Mouse (Mus musculus) ES-E14 (cell line): ENCODE results near the gene Rdh12. TPM values are rescaled to one million over a fixed set of nuclear protein-coding genes. Genes with fewer than 3 reads are reported as not detected.

Experiments used
- DNase-seq: peaks from one replicate; pipeline ENCODE4 v3.0.0-alpha.2; 2013; ENCODE audit warnings: low read depth, low spot score
- H3K27ac ChIP-seq: 2 replicates; pipeline ENCODE4 v1.5.1; 2012; ENCODE audit warnings: low read depth, mild to moderate bottlenecking, low read length, moderate library complexity, mixed read lengths; ENCODE audit not compliant: poor library complexity, insufficient read depth, severe bottlenecking
- H3K36me3 ChIP-seq: 2 replicates; pipeline ENCODE4 v1.6.1; 2012; ENCODE audit warnings: mild to moderate bottlenecking, low read length, moderate library complexity, mixed read lengths; ENCODE audit not compliant: control insufficient read depth, poor library complexity, insufficient read depth, severe bottlenecking
- H3K4me1 ChIP-seq, 2 experiments: fragments of 150-350 bp in 1 of 2; sonication (generic) in 1 of 2; 2 replicates each; pipeline ENCODE4 v1.6.1; 2012; ENCODE audit warnings: low read length in 2 of 2, mild to moderate bottlenecking in 1 of 2, mixed read lengths in 1 of 2; ENCODE audit not compliant: control insufficient read depth in 2 of 2, insufficient read depth in 2 of 2, poor library complexity in 1 of 2
- H3K4me3 ChIP-seq, 2 experiments: fragments of 150-350 bp in 1 of 2; sonication (generic) in 1 of 2; 2 replicates each; pipeline ENCODE4 v1.5.1; 2012; ENCODE audit warnings: low read length in 2 of 2, low read depth in 1 of 2, mild to moderate bottlenecking in 1 of 2, mixed read lengths in 1 of 2; ENCODE audit not compliant: insufficient read depth in 1 of 2, poor library complexity in 1 of 2, severe bottlenecking in 1 of 2
- H3K9ac ChIP-seq: 2 replicates; pipeline ENCODE4 v1.6.1; 2012; ENCODE audit warnings: low read depth, mild to moderate bottlenecking, low read length, mixed read lengths; ENCODE audit not compliant: poor library complexity, insufficient read depth, severe bottlenecking
- H3K9me3 ChIP-seq: fragments of 150-350 bp; sonication (generic); 2 replicates; pipeline ENCODE4 v1.6.1; 2012; ENCODE audit warnings: low read depth, mild to moderate bottlenecking, low read length; ENCODE audit not compliant: control insufficient read depth, insufficient read depth
- CHD2 ChIP-seq: IDR thresholded peaks from 2 replicates; pipeline ENCODE4 v1.6.1; 2014; ENCODE audit warnings: mild to moderate bottlenecking, low read depth, low read length, inconsistent platforms
- HCFC1 ChIP-seq: IDR thresholded peaks from 2 replicates; pipeline ENCODE4 v1.6.1; 2012; ENCODE audit warnings: low read length, inconsistent platforms, borderline replicate concordance; ENCODE audit not compliant: insufficient read depth
- MAFK ChIP-seq: IDR thresholded peaks from 2 replicates; pipeline ENCODE4 v1.6.1; 2014; ENCODE audit warnings: mild to moderate bottlenecking, low read depth, low read length, inconsistent platforms; ENCODE audit not compliant: insufficient read depth
- ZC3H11A ChIP-seq: IDR thresholded peaks from 2 replicates; pipeline ENCODE4 v1.6.1; 2012; ENCODE audit warnings: low read depth, mild to moderate bottlenecking, inconsistent platforms, low read length, borderline replicate concordance
- ZNF384 ChIP-seq: IDR thresholded peaks from 2 replicates; pipeline ENCODE4 v1.6.1; 2012; ENCODE audit warnings: low read depth, low read length, inconsistent platforms
- in situ Hi-C, 2 experiments: fragments of 600-800 bp; cut with MboI; formaldehyde crosslinking; loops; one replicate each; pipeline ENCODE4 v1.15.1; 2025; ENCODE audit warnings: low sequenced_read_pairs in 2 of 2, inconsistent platforms in 1 of 2; ENCODE audit not compliant: unreplicated experiment in 2 of 2
- total RNA-seq: library from RNA; depleted of rRNA; stranded (reverse); fragments of 300-350 nt; gene quantifications from 2 replicates; pipeline ENCODE4 v1.2.3, GENCODE M21; 2012

Rdh12 gene
- total RNA-seq, 1 experiment: 1.2 TPM

DNA sequence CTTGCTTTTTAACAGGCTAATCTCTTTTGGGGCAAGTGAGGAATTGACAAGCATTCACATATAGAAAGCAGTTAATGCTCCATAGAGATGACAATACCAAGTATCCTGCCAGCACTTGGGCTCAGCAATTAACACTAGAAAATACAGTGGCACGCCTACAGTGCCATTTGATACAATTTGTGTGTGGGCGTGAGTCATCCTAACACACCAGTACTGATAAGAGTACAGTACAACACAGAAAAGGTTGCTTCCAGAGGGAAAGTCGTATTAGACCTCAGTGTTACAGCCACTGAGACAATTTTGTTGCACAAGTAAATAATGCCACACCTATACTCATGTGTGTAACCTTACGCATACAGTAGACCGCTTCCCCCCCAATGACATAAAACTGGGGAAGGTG lies 11.6 kb upstream of the Rdh12 start:
- no peak for DNase-seq
- Histone ChIP-seq H3K27ac (no peak overlapping the region), H3K9ac (no peak overlapping the region), H3K9me3 (no peaks in the 10 kb centered on the region), H3K4me1 (no peaks in the 10 kb centered on the region; a peak in 2 of 4 replicates), H3K4me3 (no peak overlapping the region), H3K36me3 (no peaks in the 10 kb centered on the region)
- no peak for TF ChIP-seq ZNF384
- in situ Hi-C loops: no loop called here

DNA sequence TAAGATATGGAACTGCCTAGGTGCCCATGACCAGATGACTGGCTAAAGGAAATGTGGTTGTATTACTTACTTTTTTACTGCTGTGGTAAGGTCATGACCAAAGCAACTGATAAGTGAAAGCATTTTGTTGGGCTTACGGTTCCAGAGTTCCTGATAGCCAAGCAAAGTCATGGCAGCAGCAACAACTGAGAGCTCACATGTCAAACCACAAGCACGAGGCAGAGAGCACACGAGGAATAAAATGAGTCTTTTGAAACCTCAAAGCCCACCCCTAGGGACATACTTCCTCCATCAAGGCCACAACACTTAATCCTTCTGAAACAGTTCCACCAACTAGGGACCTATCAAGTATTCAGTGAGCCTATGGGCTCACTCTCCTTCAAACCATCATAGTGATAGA lies 6.8 kb upstream of the Rdh12 start:
- H3K36me3 ChIP-seq: no peaks in the 10 kb centered on the region
- no peak overlapping the region for H3K27ac ChIP-seq
- H3K9me3 ChIP-seq: no peaks in the 10 kb centered on the region
- no peak overlapping the region for H3K9ac ChIP-seq
- no peaks in the 10 kb centered on the region for H3K4me1 ChIP-seq
- TF ChIP-seq CHD2 (no peak), MAFK (no peak), HCFC1 (no peak), ZNF384 (no peak), ZC3H11A (no peak)
- in situ Hi-C loops: no loop called here
- no peak overlapping the region for H3K4me3 ChIP-seq
- no peak for DNase-seq

- Histone ChIP-seq H3K4me1 (no peaks in the 10 kb centered on the region), H3K4me3 (no peak overlapping the region), H3K27ac (no peak overlapping the region), H3K9ac (no peak overlapping the region), H3K36me3 (no peaks in the 10 kb centered on the region), H3K9me3 (no peaks in the 10 kb centered on the region)
- no peak for TF ChIP-seq ZC3H11A
- no peak for TF ChIP-seq ZNF384
- no peak for TF ChIP-seq MAFK
- no peak for TF ChIP-seq CHD2
- no peak for TF ChIP-seq HCFC1
- in situ Hi-C loops: no loop called here
- no peak for DNase-seq
Measured at GRCm38 (mm10) chr12:79211447-79211846, 2.7 kb downstream of the Rdh12 start.

- Histone ChIP-seq H3K4me1 (no peaks in the 10 kb centered on the region), H3K27ac (no peak overlapping the region), H3K9me3 (no peaks in the 10 kb centered on the region), H3K4me3 (no peak overlapping the region), H3K36me3 (no peaks in the 10 kb centered on the region), H3K9ac (no peak overlapping the region)
- no peak for TF ChIP-seq ZC3H11A
- no peak for TF ChIP-seq CHD2
- TF ChIP-seq HCFC1: no peak
- TF ChIP-seq MAFK: no peak
- DNase-seq: no peak
- in situ Hi-C loops: no loop called here
Measured at GRCm38 (mm10) chr12:79217511-79217910, 8.8 kb downstream of the Rdh12 start.

GRCm38 (mm10) chr12:79235485-79236080 lies 26.9 kb downstream of the Rdh12 start:
- TF ChIP-seq HCFC1 (no peak), MAFK (no peak), ZC3H11A (no peak), CHD2 (no peak)
- peaks cover 21% of the 10 kb centered on the region; the same call in 1 of the 2 replicates for H3K36me3 ChIP-seq
- H3K27ac ChIP-seq: no peak overlapping the region
- in situ Hi-C loops: no loop called here
- H3K4me1 ChIP-seq: no peaks in the 10 kb centered on the region
- no peaks in the 10 kb centered on the region for H3K9me3 ChIP-seq
- DNase-seq: no peak
- H3K9ac ChIP-seq: no peak overlapping the region
- H3K4me3 ChIP-seq: no peak overlapping the region
